Mouse (Mus musculus): ENCODE data around the gene Rps21. TPM values are rescaled to one million over a fixed set of nuclear protein-coding genes. Genes with fewer than 3 reads are reported as not detected.

Rps21 gene
- polyA plus RNA-seq, 1 experiment = 703 TPM

GRCm38 (mm10) chr2:180277773-180278320 lies 20.7 kb downstream of the Rps21 start:
- no peaks in the 10 kb centered on the region for H3K36me3 ChIP-seq (ENCODE audit: control insufficient read depth, insufficient read depth, low read length)
- no peaks in the 10 kb centered on the region for H3K27me3 ChIP-seq (ENCODE audit: control insufficient read depth, insufficient read depth, low read length)
- H3K4me1 ChIP-seq (ENCODE audit: control insufficient read depth, insufficient read depth, low read length) = peaks cover 4% of the 10 kb centered on the region; the same call in 1 of the 2 replicates
- no peak overlapping the region for H3K4me3 ChIP-seq (ENCODE audit: control insufficient read depth, low read depth, low read length)
- TF ChIP-seq CTCF (IDR thresholded peaks at IDR 0.05; ENCODE audit: control insufficient read depth, insufficient read depth, insufficient replicate concordance, low read depth, low read length) (no peak), POLR2A (IDR thresholded peaks at IDR 0.05; ENCODE audit: control insufficient read depth, low read depth, low read length) (no peak)
- H3K27ac ChIP-seq (ENCODE audit: control insufficient read depth, insufficient read depth, low read depth, low read length) = no peak overlapping the region

GRCm38 (mm10) chr2:180279321-180279720 lies 22.1 kb downstream of the Rps21 start:
- no peaks in the 10 kb centered on the region for H3K27me3 ChIP-seq (ENCODE audit: control insufficient read depth, insufficient read depth, low read length)
- H3K27ac ChIP-seq (ENCODE audit: control insufficient read depth, insufficient read depth, low read depth, low read length) = no peak overlapping the region

GRCm38 (mm10) chr2:180288966-180289365 lies 31.8 kb downstream of the Rps21 start:
- Histone ChIP-seq H3K36me3 (ENCODE audit: control insufficient read depth, insufficient read depth, low read length) (no peaks in the 10 kb centered on the region), H3K27me3 (ENCODE audit: control insufficient read depth, insufficient read depth, low read length) (no peaks in the 10 kb centered on the region), H3K4me1 (ENCODE audit: control insufficient read depth, insufficient read depth, low read length) (no peaks in the 10 kb centered on the region), H3K27ac (ENCODE audit: control insufficient read depth, insufficient read depth, low read depth, low read length) (no peak overlapping the region), H3K4me3 (ENCODE audit: control insufficient read depth, low read depth, low read length) (no peak overlapping the region)
- TF ChIP-seq POLR2A (IDR thresholded peaks at IDR 0.05; ENCODE audit: control insufficient read depth, low read depth, low read length) (no peak), CTCF (IDR thresholded peaks at IDR 0.05; ENCODE audit: control insufficient read depth, insufficient read depth, insufficient replicate concordance, low read depth, low read length) (no peak)

More at GRCm38 (mm10) chr2:180279321-180279720, 22.1 kb downstream of the Rps21 start:
- Histone ChIP-seq H3K4me3 (ENCODE audit: control insufficient read depth, low read depth, low read length) (no peak overlapping the region), H3K36me3 (ENCODE audit: control insufficient read depth, insufficient read depth, low read length) (no peaks in the 10 kb centered on the region), H3K4me1 (ENCODE audit: control insufficient read depth, insufficient read depth, low read length) (no peaks in the 10 kb centered on the region)
- no peak for TF ChIP-seq POLR2A (IDR thresholded peaks at IDR 0.05; ENCODE audit: control insufficient read depth, low read depth, low read length)
- no peak for TF ChIP-seq CTCF (IDR thresholded peaks at IDR 0.05; ENCODE audit: control insufficient read depth, insufficient read depth, insufficient replicate concordance, low read depth, low read length)

GRCm38 (mm10) chr2:180289440-180290108 lies 32.4 kb downstream of the Rps21 start, which contains the start of gene Rbbp8nl:
Rbbp8nl (minus strand) TSS chr2:180289879.
- peaks cover 5% of the 10 kb centered on the region for H3K4me1 ChIP-seq (ENCODE audit: control insufficient read depth, insufficient read depth, low read length)
- TF ChIP-seq POLR2A (IDR thresholded peaks at IDR 0.05; ENCODE audit: control insufficient read depth, low read depth, low read length) (no peak), CTCF (IDR thresholded peaks at IDR 0.05; ENCODE audit: control insufficient read depth, insufficient read depth, insufficient replicate concordance, low read depth, low read length) (no peak)
- no peaks in the 10 kb centered on the region for H3K27me3 ChIP-seq (ENCODE audit: control insufficient read depth, insufficient read depth, low read length)
- no peaks in the 10 kb centered on the region for H3K36me3 ChIP-seq (ENCODE audit: control insufficient read depth, insufficient read depth, low read length)
- H3K27ac ChIP-seq (ENCODE audit: control insufficient read depth, insufficient read depth, low read depth, low read length) = no peak within 1 kb of the TSS
- no peak within 1 kb of the TSS for H3K4me3 ChIP-seq (ENCODE audit: control insufficient read depth, low read depth, low read length)

GRCm38 (mm10) chr2:180290503-180290902 lies 33.3 kb downstream of the Rps21 start:
- Histone ChIP-seq H3K36me3 (ENCODE audit: control insufficient read depth, insufficient read depth, low read length) (no peaks in the 10 kb centered on the region), H3K27ac (ENCODE audit: control insufficient read depth, insufficient read depth, low read depth, low read length) (no peak overlapping the region), H3K4me1 (ENCODE audit: control insufficient read depth, insufficient read depth, low read length) (peaks cover 5% of the 10 kb centered on the region), H3K4me3 (ENCODE audit: control insufficient read depth, low read depth, low read length) (no peak overlapping the region), H3K27me3 (ENCODE audit: control insufficient read depth, insufficient read depth, low read length) (no peaks in the 10 kb centered on the region)
- TF ChIP-seq CTCF (IDR thresholded peaks at IDR 0.05; ENCODE audit: control insufficient read depth, insufficient read depth, insufficient replicate concordance, low read depth, low read length) (no peak), POLR2A (IDR thresholded peaks at IDR 0.05; ENCODE audit: control insufficient read depth, low read depth, low read length) (no peak)

GRCm38 (mm10) chr2:180291566-180291965 lies 34.4 kb downstream of the Rps21 start:
- H3K36me3 ChIP-seq (ENCODE audit: control insufficient read depth, insufficient read depth, low read length) = no peaks in the 10 kb centered on the region
- no peak overlapping the region for H3K4me3 ChIP-seq (ENCODE audit: control insufficient read depth, low read depth, low read length)
- H3K4me1 ChIP-seq (ENCODE audit: control insufficient read depth, insufficient read depth, low read length) = peaks cover 5% of the 10 kb centered on the region
- no peaks in the 10 kb centered on the region for H3K27me3 ChIP-seq (ENCODE audit: control insufficient read depth, insufficient read depth, low read length)
- TF ChIP-seq POLR2A (IDR thresholded peaks at IDR 0.05; ENCODE audit: control insufficient read depth, low read depth, low read length) = no peak
- no peak for TF ChIP-seq CTCF (IDR thresholded peaks at IDR 0.05; ENCODE audit: control insufficient read depth, insufficient read depth, insufficient replicate concordance, low read depth, low read length)
- no peak overlapping the region for H3K27ac ChIP-seq (ENCODE audit: control insufficient read depth, insufficient read depth, low read depth, low read length)

GRCm38 (mm10) chr2:180292026-180292425 lies 34.8 kb downstream of the Rps21 start:
- H3K27me3 ChIP-seq (ENCODE audit: control insufficient read depth, insufficient read depth, low read length) = no peaks in the 10 kb centered on the region
- H3K27ac ChIP-seq (ENCODE audit: control insufficient read depth, insufficient read depth, low read depth, low read length) = no peak overlapping the region
- TF ChIP-seq POLR2A (IDR thresholded peaks at IDR 0.05; ENCODE audit: control insufficient read depth, low read depth, low read length) (no peak), CTCF (IDR thresholded peaks at IDR 0.05; ENCODE audit: control insufficient read depth, insufficient read depth, insufficient replicate concordance, low read depth, low read length) (no peak)
- peaks cover 5% of the 10 kb centered on the region for H3K4me1 ChIP-seq (ENCODE audit: control insufficient read depth, insufficient read depth, low read length)
- no peaks in the 10 kb centered on the region for H3K36me3 ChIP-seq (ENCODE audit: control insufficient read depth, insufficient read depth, low read length)
- no peak overlapping the region for H3K4me3 ChIP-seq (ENCODE audit: control insufficient read depth, low read depth, low read length)

Data from testis, adult 2 months (tissue).